Mouse (Mus musculus): ENCODE data around the gene D8Ertd738e. TPM values are rescaled to one million over a fixed set of nuclear protein-coding genes. Genes with fewer than 3 reads are reported as not detected.

D8Ertd738e gene
- total RNA-seq, 1 experiment from 2014 or later: 130 TPM

DNA sequence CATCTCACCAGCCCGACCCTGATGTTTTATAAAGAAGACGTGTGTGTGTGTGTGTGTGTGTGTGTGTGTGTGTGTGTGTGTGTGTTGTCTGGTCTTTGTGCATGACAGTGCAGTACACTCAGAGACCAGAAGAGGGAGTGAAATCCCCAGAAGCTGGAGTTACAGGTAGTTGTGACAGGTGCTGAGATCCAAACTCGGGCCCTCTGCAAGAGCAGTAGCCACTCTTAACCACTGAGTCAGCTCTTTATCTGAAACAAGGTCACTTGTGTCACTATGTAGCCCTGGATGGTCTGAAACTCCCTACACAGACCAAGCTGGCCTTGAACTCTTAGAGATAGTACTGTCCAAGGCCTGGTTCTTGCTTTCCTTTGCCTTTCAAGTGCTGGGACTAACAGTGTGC, 42.9 kb downstream of the D8Ertd738e start:
- no peak for ATAC-seq (ENCODE audit: extremely low read depth, insufficient number of reproducible peaks, low FRiP score, poor library complexity, severe bottlenecking)

DNA sequence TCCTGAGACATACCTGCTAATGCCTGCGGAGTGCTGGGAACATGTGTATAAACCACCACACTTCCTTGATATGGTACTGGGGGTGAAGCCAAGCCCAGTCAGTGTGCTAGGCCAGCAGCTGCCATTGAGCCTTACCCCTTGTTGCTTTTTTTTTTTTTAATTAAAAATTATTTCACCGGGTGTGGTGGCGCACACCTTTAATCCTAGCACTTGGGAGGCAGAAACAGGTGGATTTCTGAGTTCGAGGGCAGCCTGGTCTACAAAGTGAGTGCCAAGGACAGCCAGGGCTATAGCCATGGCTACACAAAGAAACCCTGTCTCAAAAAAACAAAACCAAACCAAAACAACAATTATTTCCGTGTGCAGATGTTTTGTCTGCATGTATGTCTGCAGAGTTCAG, 44.4 kb downstream of the D8Ertd738e start:
- no peak for ATAC-seq (ENCODE audit: extremely low read depth, insufficient number of reproducible peaks, low FRiP score, poor library complexity, severe bottlenecking)

- peak; percentile 28 for ATAC-seq (ENCODE audit: extremely low read depth, insufficient number of reproducible peaks, low FRiP score, poor library complexity, severe bottlenecking)
These were observed 45.3 kb downstream of the D8Ertd738e start for GRCm38 (mm10) chr8:84203975-84204772.

DNA sequence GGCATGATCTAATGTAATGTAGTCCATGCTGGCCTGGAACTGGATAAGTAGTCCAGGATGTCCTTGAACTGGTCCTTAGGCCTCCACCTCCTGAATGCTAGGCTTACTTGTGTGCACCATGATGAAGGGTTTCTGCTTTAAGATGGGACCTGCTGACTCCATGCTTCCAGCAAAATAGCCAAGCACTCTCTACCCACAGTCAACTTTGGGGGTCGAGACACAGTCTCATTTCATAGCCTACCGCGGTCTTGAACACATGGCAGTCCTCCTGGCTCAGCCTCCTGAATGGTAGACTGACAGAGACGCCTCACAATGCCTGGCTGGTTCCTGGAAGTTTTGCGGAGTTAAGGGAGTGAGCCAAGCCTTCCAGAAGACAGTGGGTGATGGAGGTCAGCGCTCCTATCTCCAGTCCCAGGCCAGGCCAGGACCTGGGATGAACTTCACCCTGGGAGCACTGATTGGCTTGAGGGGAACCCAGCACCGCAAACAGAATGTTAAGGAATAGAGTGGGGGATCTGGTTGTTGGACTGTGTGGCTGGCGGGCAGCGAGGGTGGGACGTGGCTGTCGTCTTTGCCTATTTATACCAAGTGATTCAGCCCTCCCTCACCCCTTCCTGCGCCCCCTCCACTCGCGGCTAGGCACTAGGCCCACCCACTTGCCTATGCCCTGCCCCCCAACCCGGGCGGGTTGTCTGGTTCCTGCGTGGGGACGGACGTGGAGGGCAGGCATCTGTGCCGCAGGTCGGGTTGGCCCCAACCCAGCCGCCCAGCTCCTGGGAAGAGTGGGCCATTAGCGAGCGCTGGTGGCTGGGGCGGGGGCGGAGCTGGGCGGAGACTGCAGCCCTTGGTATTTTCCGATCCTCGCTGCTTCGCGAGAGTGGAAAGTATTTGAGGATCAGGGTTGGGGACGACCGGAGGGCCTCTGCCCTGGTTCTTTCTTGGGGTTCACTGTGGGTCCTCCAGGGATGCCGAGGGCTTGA, 46.3 kb downstream of the D8Ertd738e start:
- ATAC-seq (ENCODE audit: extremely low read depth, insufficient number of reproducible peaks, low FRiP score, poor library complexity, severe bottlenecking): peak; percentile 30

DNA sequence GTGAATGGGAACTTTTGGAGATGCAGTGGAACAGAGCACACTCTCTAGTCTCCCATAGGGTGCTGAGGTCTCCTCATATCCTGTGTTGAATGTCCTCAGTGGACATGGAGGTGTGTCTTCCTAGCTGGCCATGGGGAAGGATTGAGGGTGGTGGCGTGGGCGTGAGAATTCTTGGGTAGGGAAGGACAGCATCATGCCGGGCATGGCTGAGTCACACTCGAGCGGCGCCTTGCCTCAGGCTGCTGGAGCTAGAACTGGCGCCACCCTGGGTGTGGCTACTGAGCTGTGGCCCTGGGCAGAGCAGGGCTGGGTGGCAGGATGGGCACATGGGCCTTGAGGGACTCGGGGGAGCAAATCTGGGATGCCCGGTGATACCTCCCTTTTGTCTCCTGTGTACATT, 47.1 kb downstream of the D8Ertd738e start:
- peak; percentile 15; the same call in 1 of the 2 replicates for ATAC-seq (ENCODE audit: extremely low read depth, insufficient number of reproducible peaks, low FRiP score, poor library complexity, severe bottlenecking)

DNA sequence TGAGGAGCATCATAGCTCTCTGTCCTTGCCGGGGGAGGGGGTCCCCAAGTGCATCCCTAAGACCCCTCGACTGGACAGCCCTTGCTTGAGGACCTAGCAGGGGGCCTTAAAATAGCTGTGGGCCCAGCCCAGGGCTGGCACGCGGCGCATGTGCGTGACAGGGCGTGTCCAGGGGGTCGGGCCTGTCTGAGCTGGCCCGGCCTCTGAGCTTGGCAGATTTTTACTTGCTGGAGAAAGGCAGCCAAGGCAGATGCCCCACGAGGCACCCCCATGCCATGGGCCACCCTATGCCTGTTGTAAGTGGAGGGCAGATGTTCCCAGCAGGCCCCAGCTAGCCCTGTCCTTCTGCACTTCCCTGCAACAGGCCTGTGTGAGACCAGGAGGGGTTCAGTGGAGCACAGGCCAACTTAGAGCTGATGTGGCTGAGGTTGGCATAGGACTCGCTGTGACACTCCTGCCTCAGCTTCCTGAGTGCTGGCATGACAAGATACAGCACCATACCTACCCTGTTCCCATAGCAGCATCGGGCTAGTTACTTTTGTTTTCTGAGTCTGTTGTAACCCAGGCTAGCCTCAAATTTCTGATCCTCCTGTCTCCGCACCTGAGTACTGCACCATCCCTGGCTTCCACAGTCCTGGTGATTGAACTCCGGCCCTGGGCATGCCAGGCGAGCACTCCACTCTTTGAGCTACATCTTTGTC, 47.8 kb downstream of the D8Ertd738e start:
- ATAC-seq (ENCODE audit: extremely low read depth, insufficient number of reproducible peaks, low FRiP score, poor library complexity, severe bottlenecking): no peak

- no peak for ATAC-seq (ENCODE audit: extremely low read depth, insufficient number of reproducible peaks, low FRiP score, poor library complexity, severe bottlenecking)
These were observed 48.6 kb downstream of the D8Ertd738e start for GRCm38 (mm10) chr8:84200652-84201544.

GRCm38 (mm10) chr8:84200126-84200555, 49.4 kb downstream of the D8Ertd738e start:
- ATAC-seq (ENCODE audit: extremely low read depth, insufficient number of reproducible peaks, low FRiP score, poor library complexity, severe bottlenecking): no peak

- ATAC-seq (ENCODE audit: extremely low read depth, insufficient number of reproducible peaks, low FRiP score, poor library complexity, severe bottlenecking): no peak
These were observed 50.0 kb downstream of the D8Ertd738e start for GRCm38 (mm10) chr8:84199348-84200125.

GRCm38 (mm10) chr8:84198871-84199270, 50.6 kb downstream of the D8Ertd738e start:
- no peak for ATAC-seq (ENCODE audit: extremely low read depth, insufficient number of reproducible peaks, low FRiP score, poor library complexity, severe bottlenecking)

DNA sequence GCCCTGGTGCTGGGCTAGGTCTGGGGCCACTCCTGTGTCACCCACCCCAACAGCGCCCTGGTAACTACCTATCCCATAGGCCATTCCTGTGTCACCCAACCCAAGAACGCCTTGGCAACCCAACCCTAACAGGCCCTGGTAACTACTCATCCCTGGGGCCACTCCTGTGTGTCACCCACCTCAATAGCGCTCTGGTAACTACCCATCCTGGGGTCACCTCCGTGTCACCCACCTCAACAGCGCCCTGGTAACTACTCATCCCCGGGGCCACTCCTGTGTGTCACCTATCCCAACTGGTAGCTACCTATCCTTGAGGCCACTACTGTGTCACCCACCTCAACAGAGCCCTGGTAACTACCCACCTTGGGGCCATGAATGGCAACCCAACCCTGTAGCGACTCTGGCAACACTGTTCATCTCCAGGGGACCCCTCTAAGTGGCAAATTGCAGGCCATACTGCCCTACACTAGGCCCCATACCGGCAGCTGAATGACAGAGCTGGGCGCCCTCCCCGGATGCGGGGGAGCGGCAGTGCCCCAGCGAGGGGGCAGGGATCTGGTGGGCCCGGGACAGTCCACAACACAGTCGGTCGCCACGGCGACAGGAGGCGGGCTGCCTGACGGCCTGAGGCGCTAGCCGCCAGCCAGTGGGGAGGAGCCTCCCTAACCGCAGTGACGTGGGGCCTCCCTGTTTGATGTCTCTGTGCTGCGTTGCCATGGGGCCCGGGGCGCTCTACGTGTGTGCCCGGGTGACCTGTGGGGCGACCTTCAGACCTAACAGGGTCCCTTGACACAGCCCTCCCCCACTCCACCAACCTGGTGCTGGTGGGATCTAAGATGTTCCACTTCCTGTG, 51.4 kb downstream of the D8Ertd738e start:
- peak; percentile 72 for ATAC-seq (ENCODE audit: extremely low read depth, insufficient number of reproducible peaks, low FRiP score, poor library complexity, severe bottlenecking)

DNA sequence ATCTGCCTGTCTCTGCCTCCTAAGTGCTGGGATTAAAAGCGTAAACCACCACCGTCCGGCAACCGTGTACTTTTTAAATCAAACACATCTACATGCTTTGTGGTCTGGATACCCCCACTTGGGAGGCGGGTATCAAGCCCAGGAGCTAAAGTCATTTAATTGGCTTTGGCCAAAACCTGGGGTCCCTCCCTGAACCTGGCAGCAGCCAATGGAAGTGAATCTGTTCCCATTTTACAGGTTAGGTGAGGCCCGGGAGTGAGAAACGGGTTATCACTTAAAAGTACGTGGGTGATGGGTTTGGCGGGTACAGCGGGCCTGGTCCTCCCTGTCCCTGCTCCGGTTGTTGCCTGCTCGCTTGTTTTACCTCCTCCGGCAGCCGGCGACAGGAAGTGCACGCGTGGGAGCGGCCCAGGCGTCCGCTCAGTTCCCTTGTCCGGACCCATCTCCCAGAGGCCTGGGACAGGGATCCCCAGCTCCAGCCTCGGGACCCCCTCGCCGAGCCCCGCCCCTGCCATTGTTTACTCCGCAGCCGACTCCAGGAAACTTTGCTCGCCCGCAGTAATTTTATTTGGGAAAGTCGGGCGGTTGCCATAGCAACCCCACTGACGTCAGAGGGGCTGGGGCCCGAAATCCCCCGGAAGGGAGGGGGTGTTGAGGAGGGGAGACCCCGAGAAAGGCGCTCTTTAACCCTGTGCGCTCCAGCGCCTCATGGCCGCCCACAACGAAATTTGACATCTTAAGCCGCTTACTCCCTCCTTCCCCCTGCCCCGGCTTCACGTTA, 52.2 kb downstream of the D8Ertd738e start:
- peak; percentile 7; the same call in 1 of the 2 replicates for ATAC-seq (ENCODE audit: extremely low read depth, insufficient number of reproducible peaks, low FRiP score, poor library complexity, severe bottlenecking)

Data from neutrophil, adult 5-6 weeks (primary cell).